Mouse (Mus musculus): ENCODE measurements at regions not wholly inside any gene's neighbourhood (a gene's known extent, or its start where the extent isn't known, plus 50 kb on each side); places are given as distances from the start of the nearest gene placed in this dataset.

DNA sequence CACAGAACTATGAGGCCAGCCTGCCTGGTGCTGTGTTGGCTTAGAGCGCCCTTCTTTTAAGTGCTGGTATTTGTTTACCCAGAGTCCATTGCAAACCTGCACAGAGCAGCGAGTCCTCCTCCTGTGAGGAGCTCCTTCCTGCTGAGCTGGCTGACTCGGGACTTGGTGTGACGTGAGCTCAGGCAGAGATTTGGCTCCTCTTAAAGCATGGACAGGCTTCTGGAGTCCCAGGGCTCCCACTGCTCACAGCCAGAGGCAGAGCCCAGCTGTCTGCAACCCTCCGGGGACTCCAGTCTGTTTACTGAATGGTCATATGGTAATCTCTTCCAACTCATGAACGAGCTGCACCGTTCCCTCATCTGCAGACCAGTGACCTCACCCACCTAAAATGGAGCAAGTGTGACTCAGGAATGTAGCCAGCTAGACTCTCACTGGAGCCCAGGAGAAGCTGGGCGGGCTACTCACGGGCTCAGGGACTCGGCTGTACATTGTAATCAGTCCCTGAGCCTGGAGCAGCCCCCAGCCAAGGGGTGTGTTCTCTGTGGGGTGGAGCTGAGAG lies 715.6 kb upstream of the Car8 start:
- no peak overlapping the region for H3K27ac ChIP-seq (ENCODE audit: insufficient read depth, low read depth, low read length)
- H3K36me3 ChIP-seq (ENCODE audit: control insufficient read depth, insufficient read depth, low read length), result no peaks in the 10 kb centered on the region
- 29% methylated on average over 10 of the region's 10 CpGs for WGBS
- H3K27me3 ChIP-seq (replicated peaks; ENCODE audit: control insufficient read depth, insufficient read depth, low read length), result no peaks in the 10 kb centered on the region
- DNase-seq, result peak; percentile 19
- no peak for TF ChIP-seq POLR2A (IDR thresholded peaks at IDR 0.05; ENCODE audit: low read depth, low read length)
- no peak for TF ChIP-seq CTCF (conservative IDR thresholded peaks at IDR 0.05; ENCODE audit: insufficient read depth, insufficient read length, low read depth, low read length)
- no peaks in the 10 kb centered on the region for H3K4me1 ChIP-seq (ENCODE audit: control insufficient read depth, insufficient read depth, low read length)
- H3K4me3 ChIP-seq (ENCODE audit: insufficient read depth, low read depth, low read length), result no peak overlapping the region

DNA sequence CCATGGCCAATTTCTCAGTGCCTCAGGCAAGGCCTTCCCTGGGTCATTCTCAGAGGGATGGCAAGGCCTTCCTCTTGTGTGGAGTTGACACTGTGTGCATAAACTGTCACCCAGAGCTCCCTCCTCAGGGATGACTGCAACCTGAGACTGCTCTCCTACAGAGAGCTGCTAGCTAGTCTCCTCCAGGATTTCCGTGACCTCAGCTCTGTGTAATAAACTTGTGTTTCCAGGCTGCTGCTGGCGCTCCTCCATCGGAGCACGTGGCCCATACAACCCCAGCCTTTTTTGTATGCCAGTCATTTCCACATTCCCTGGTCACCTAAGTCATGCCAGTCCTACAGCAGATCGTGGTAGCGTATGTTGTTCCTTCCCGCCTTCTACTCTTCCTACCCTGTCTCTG lies 714.3 kb upstream of the Car8 start:
- H3K4me1 ChIP-seq (ENCODE audit: control insufficient read depth, insufficient read depth, low read length), result no peaks in the 10 kb centered on the region
- H3K4me3 ChIP-seq (ENCODE audit: insufficient read depth, low read depth, low read length), result no peak overlapping the region
- 72% methylated on average over 7 of the region's 7 CpGs for WGBS
- H3K27me3 ChIP-seq (replicated peaks; ENCODE audit: control insufficient read depth, insufficient read depth, low read length), result no peaks in the 10 kb centered on the region
- no peak for TF ChIP-seq POLR2A (IDR thresholded peaks at IDR 0.05; ENCODE audit: low read depth, low read length)
- TF ChIP-seq CTCF (conservative IDR thresholded peaks at IDR 0.05; ENCODE audit: insufficient read depth, insufficient read length, low read depth, low read length), result no peak
- no peak overlapping the region for H3K27ac ChIP-seq (ENCODE audit: insufficient read depth, low read depth, low read length)
- DNase-seq, result peak; percentile 28
- no peaks in the 10 kb centered on the region for H3K36me3 ChIP-seq (ENCODE audit: control insufficient read depth, insufficient read depth, low read length)

DNA sequence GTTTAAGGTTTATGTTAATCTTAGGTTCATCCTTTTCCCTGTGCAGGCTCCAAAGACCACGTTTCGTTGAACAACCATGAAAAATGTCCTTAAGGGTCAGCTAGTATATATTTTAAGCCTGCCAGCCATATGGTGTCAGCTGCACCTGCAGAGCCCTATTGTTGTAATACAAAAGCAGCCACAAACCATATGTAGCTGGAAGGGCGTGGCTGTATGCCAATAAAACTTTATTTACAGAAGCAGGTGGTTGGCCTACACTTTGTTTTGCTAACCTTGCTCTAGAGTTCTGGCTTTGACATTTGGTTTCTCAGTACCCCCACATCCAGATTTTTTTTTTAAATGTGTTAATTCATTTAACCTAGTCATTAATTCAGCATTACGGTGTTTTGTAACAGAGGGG lies 711.1 kb upstream of the Car8 start:
- 69% methylated on average over 4 of the region's 4 CpGs for WGBS
- DNase-seq, result no peak
- Histone ChIP-seq H3K36me3 (ENCODE audit: control insufficient read depth, insufficient read depth, low read length) (no peaks in the 10 kb centered on the region), H3K27me3 (replicated peaks; ENCODE audit: control insufficient read depth, insufficient read depth, low read length) (no peaks in the 10 kb centered on the region), H3K27ac (ENCODE audit: insufficient read depth, low read depth, low read length) (no peak overlapping the region), H3K4me1 (ENCODE audit: control insufficient read depth, insufficient read depth, low read length) (no peaks in the 10 kb centered on the region), H3K4me3 (ENCODE audit: insufficient read depth, low read depth, low read length) (no peak overlapping the region)
- TF ChIP-seq CTCF (conservative IDR thresholded peaks at IDR 0.05; ENCODE audit: insufficient read depth, insufficient read length, low read depth, low read length) (no peak), POLR2A (IDR thresholded peaks at IDR 0.05; ENCODE audit: low read depth, low read length) (no peak)

- Histone ChIP-seq H3K36me3 (ENCODE audit: control insufficient read depth, insufficient read depth, low read length) (no peaks in the 10 kb centered on the region), H3K27me3 (replicated peaks; ENCODE audit: control insufficient read depth, insufficient read depth, low read length) (no peaks in the 10 kb centered on the region), H3K27ac (ENCODE audit: insufficient read depth, low read depth, low read length) (no peak overlapping the region), H3K4me1 (ENCODE audit: control insufficient read depth, insufficient read depth, low read length) (no peaks in the 10 kb centered on the region), H3K4me3 (ENCODE audit: insufficient read depth, low read depth, low read length) (no peak overlapping the region)
- TF ChIP-seq POLR2A (IDR thresholded peaks at IDR 0.05; ENCODE audit: low read depth, low read length), result no peak
- TF ChIP-seq CTCF (conservative IDR thresholded peaks at IDR 0.05; ENCODE audit: insufficient read depth, insufficient read length, low read depth, low read length), result no peak
- 50% methylated on average over 5 of the region's 5 CpGs for WGBS
- no peak for DNase-seq
These were observed 710.7 kb upstream of the Car8 start for GRCm38 (mm10) chr4:8949537-8949936.

DNA sequence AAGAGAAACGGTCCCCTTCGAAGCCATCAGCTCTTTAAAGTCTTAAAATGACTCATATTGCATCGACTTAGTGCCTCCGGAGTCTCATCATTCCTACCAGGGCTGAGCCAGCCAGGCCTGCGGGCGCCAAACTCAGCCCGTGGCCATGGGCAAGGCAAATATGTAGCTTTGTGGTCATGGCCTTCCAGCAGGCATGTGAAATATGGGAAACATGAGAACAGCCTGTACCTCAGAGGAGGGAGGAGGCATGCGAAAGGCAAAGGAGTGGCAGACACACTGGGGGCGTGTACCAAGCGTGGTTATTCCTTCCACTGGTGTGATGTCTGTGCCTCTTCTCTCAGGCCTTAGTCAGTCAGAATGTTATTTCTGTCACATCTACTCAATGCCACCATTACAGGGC lies 706.3 kb upstream of the Car8 start:
- no peaks in the 10 kb centered on the region for H3K4me1 ChIP-seq (ENCODE audit: control insufficient read depth, insufficient read depth, low read length)
- no peak overlapping the region for H3K27ac ChIP-seq (ENCODE audit: insufficient read depth, low read depth, low read length)
- WGBS, result 93% methylated on average over 10 of the region's 10 CpGs
- TF ChIP-seq POLR2A (IDR thresholded peaks at IDR 0.05; ENCODE audit: low read depth, low read length), result no peak
- no peak for TF ChIP-seq CTCF (conservative IDR thresholded peaks at IDR 0.05; ENCODE audit: insufficient read depth, insufficient read length, low read depth, low read length)
- H3K4me3 ChIP-seq (ENCODE audit: insufficient read depth, low read depth, low read length), result no peak overlapping the region
- DNase-seq, result no peak
- H3K27me3 ChIP-seq (replicated peaks; ENCODE audit: control insufficient read depth, insufficient read depth, low read length), result no peaks in the 10 kb centered on the region
- H3K36me3 ChIP-seq (ENCODE audit: control insufficient read depth, insufficient read depth, low read length), result no peaks in the 10 kb centered on the region

DNA sequence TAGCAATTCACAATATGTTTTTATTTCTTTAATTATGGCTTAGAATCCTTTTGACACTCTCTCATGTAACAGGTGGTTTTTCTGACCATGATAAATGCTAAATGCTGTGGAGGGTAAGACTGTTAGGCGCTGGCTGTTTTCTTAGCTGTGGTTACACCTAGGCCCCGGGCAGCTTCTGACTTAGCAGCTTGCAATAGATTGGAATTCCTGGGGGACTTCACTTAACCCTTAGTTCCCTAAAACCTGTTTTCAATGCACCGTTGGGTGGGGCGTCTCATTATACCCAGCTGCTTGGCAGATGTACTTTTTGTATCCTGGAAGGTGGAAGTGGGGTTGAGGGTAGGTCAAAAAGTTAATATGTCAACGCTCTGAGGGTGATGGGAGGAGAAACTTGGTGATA lies 704.2 kb upstream of the Car8 start:
- Histone ChIP-seq H3K4me1 (ENCODE audit: control insufficient read depth, insufficient read depth, low read length) (0 out of 2 replicates have a peak, but pooled peaks cover 2% of the 10 kb centered on the region), H3K4me3 (ENCODE audit: insufficient read depth, low read depth, low read length) (no peak overlapping the region), H3K36me3 (ENCODE audit: control insufficient read depth, insufficient read depth, low read length) (no peaks in the 10 kb centered on the region), H3K27me3 (replicated peaks; ENCODE audit: control insufficient read depth, insufficient read depth, low read length) (no peaks in the 10 kb centered on the region), H3K27ac (ENCODE audit: insufficient read depth, low read depth, low read length) (no peak overlapping the region)
- 62% methylated on average over 5 of the region's 5 CpGs for WGBS
- DNase-seq, result no peak
- TF ChIP-seq CTCF (conservative IDR thresholded peaks at IDR 0.05; ENCODE audit: insufficient read depth, insufficient read length, low read depth, low read length) (no peak), POLR2A (IDR thresholded peaks at IDR 0.05; ENCODE audit: low read depth, low read length) (no peak)

- WGBS, result 12% methylated on average over 6 of the region's 6 CpGs
- Histone ChIP-seq H3K27ac (ENCODE audit: insufficient read depth, low read depth, low read length) (no peak overlapping the region), H3K36me3 (ENCODE audit: control insufficient read depth, insufficient read depth, low read length) (no peaks in the 10 kb centered on the region), H3K4me3 (ENCODE audit: insufficient read depth, low read depth, low read length) (no peak overlapping the region), H3K27me3 (replicated peaks; ENCODE audit: control insufficient read depth, insufficient read depth, low read length) (no peaks in the 10 kb centered on the region), H3K4me1 (ENCODE audit: control insufficient read depth, insufficient read depth, low read length) (0 out of 2 replicates have a peak, but pooled peaks cover 2% of the 10 kb centered on the region)
- peak; percentile 63 for DNase-seq
- no peak for TF ChIP-seq CTCF (conservative IDR thresholded peaks at IDR 0.05; ENCODE audit: insufficient read depth, insufficient read length, low read depth, low read length)
- TF ChIP-seq POLR2A (IDR thresholded peaks at IDR 0.05; ENCODE audit: low read depth, low read length), result no peak
These were observed 700.1 kb upstream of the Car8 start for GRCm38 (mm10) chr4:8938948-8939411.

Data from kidney, adult 2 months (tissue).